Mouse (Mus musculus): Measurements from ENCODE around the gene Phb2. TPM values are rescaled to one million over a fixed set of nuclear protein-coding genes. Genes with fewer than 3 reads are reported as not detected.

The Phb2 gene
- total RNA-seq, 2 experiments from 2014 or later: 134 to 155 TPM

DNA sequence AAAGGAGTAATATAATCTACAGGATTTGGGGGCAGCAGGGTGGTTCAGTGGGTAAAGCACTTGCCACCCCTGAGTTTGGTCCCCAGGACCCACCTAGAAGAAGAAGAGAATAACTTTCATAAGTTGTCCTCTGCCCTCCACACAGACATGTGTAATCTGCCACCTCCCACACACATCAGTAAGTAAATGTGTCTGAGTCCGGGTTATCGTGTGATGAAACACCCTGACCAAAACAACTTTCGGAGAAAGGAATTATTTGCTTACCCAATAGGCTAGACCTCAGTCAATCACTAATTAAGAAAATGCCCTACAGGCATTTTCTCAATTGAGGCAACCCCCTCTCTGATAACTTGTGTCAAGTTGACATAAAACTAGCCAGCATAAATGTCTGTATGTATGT, 21.6 kb upstream of the Phb2 start:
- DNase-seq (ENCODE audit: low spot score): no peak

- no peak for DNase-seq (ENCODE audit: low spot score)
These were observed 18.7 kb upstream of the Phb2 start for GRCm38 (mm10) chr6:124693243-124693981.

DNA sequence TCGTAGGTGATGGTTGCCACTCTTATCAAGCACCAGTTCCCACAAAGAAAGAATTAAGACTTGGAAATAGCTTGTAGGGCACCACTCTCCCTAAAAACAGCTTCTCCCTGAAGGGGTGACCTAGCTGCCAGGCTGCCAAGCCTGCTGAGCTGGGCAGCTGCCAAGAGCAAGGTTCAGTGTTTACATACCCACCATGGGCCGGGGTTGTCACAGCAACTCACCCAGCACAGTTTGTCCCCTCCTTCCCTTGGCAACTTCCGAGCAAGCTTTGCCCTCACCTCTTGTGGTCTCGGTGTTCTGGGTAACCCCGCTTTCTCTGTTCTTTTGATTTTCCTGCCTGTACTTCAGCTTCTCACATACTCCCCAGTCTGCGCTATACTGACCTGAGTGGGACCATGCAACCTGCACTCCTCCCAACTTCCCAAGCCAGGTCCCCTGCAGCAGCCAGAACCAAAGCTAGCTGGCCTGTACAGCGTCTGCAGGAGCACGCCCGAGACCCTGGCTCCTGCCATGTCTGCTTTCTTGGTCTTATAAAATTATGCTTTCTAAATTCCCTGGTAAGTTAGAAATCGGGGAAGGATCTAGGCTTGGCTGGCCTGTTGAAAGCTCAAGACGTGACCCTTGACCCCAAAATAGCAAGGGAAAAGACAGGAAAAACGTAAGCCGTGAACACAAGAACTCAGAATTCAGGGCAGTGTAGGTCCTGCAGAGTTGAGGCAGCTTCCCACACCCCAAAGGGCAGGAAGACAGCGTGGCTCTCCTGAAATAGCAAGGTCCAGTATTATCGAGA, 17.8 kb upstream of the Phb2 start:
- DNase-seq (ENCODE audit: low spot score): peak; percentile 56

- DNase-seq (ENCODE audit: low spot score): no peak
These were observed 15.5 kb upstream of the Phb2 start for GRCm38 (mm10) chr6:124696441-124697150.

DNA sequence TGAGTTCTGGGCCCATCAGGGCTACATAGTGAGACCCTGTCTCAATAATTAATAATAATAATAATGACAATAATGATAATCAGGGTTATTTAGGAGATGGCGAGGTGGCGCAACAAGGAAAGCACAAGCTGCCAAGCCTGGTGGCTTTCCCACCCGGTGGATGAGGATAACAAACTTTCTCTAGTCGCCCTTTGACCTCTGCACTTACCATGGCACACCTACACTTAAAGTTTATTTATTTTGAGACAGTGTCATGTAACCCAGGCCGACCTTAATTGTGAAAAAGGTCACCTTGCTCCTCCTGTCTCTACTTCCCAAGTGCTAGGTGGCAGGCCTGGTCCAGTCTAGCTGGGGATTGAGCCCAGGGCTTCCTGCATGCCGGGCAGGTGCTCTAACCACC, 13.4 kb upstream of the Phb2 start:
- DNase-seq (ENCODE audit: low spot score): no peak

- DNase-seq (ENCODE audit: low spot score): no peak
These were observed 12.8 kb upstream of the Phb2 start for GRCm38 (mm10) chr6:124699366-124699765.

GRCm38 (mm10) chr6:124699962-124700610, 12.1 kb upstream of the Phb2 start:
- DNase-seq (ENCODE audit: low spot score): peak; percentile 87

GRCm38 (mm10) chr6:124701338-124701737, 10.8 kb upstream of the Phb2 start:
- DNase-seq (ENCODE audit: low spot score): no peak

DNA sequence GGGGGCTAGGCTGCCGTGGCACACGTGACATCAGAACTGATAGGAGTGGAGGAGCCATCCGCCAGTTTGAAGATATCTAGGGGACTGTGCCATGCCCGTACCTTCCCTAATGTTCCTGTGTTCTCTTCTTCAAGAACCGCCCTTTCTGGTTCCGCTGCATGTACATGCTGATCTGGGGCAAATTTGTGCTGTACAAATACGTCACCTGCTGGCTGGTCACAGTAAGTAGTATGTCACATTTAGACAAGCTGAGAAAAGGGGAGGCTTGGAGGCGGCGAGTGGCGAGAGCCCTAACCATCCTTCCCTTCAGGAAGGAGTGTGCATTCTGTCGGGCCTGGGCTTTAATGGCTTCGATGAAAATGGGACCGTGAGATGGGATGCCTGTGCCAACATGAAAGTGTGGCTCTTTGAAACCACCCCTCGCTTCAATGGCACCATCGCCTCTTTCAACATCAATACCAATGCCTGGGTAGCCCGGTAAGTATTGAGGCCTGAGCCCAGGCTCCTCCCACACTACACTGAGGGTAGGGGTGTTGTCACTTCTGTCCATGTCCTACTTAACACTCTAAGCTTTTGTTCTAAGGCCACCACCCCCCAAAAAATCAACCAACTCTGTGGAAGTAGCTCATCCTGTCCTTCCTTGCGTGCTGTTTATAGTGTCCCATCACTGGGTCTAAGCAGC, 9.9 kb upstream of the Phb2 start:
- DNase-seq (ENCODE audit: low spot score): no peak

- peak; percentile 66 for DNase-seq (ENCODE audit: low spot score)
These were observed 9.4 kb upstream of the Phb2 start for GRCm38 (mm10) chr6:124702784-124703103.

DNA sequence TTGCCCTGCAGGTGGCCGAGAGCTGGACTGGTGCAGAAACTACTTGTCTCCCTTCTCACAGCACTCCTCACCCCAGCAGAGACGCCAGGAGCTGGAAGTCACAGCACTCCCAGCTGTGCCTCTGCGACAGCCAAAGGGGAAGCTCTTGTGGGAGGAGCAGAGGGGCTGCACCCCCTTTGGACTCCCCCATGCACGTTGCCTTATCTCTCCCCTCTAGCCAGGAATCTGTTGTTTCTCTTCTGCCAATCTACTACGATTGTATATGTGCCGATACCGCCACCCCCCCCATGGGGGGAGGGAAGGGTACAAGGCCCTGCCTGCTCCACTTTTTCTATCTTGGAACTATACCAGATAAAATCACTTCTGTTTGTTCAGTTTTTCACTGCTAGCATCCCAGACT, 8.3 kb upstream of the Phb2 start:
- DNase-seq (ENCODE audit: low spot score): no peak

- DNase-seq (ENCODE audit: low spot score): no peak
These were observed 7.7 kb upstream of the Phb2 start for GRCm38 (mm10) chr6:124704417-124704816.

DNA sequence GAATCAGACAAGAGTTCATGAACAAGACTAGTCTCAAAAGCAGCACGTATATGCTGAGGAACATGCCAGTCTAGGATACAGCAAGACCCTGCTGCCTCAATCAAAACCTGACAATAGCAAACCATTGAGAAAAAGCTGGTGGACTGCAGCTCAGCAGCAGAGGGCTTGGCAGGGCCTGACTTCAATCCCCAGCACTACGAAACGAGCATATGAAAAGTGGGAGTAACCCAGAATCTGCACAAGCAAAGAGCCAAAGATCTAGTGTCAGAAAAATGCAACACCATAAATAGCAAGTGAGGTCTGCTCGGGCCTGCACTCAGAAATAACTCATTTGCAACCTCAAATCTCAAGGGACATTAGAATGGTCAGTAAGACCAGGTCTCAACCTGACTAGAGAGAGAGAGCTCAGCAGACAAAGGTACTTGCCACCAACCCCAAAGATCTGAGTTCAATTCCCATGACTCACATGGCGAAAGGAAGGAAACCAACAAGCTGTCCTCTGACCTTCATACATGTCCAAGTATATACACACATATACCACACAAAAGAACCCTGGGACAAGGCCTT, 6.0 kb upstream of the Phb2 start:
- DNase-seq (ENCODE audit: low spot score): no peak

DNA sequence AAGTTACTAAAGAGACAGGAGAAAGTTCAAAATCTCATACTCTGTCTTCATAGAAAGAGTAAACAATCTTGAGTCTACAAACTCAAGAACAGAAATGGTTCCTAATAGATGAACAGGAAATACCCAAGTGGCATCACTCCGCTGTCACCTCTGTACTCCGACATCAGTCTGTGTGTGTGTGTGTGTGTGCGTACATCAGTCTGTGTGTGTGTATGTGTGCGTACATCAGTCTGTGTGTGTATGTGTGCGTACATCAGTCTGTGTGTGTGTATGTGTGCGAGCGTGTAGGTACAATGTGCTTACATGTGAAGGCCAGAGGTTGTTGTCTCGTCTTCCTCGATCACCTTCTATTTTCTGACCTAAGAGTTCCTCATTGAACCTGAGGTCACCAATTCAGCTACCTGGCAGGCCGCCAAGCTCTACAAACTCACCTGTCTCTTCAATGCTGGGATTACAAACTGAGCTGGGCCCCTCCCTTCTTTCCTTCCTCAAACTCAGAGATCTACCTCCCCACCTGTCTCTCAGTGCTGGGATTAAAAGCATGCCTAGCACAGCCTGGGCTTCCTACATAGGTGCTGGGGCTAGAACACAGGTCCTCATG, 3.7 kb upstream of the Phb2 start:
- DNase-seq (ENCODE audit: low spot score): no peak

DNA sequence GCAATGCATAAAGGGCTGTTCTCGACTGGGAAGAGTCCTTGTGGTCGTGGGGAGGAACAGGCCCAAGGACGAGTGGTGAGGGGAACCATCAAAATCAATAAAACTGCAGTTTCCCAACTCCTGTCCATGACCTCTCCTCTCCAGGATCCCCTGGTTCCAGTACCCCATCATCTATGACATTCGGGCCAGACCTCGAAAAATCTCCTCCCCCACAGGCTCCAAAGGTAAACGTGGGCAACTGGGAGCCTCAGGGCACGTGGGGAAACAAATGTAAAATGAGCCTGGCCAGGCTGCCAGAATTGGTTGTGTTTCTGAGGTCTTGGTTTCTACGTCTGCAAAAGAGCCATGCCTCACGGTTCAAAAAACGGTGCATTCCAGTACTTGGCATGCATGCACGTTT, 782 bp downstream of the Phb2 start:
- DNase-seq (ENCODE audit: low spot score): no peak

- no peak for DNase-seq (ENCODE audit: low spot score)
These were observed 4.8 kb downstream of the Phb2 start for GRCm38 (mm10) chr6:124716864-124717490.

GRCm38 (mm10) chr6:124717968-124718367, 5.8 kb downstream of the Phb2 start:
- no peak for DNase-seq (ENCODE audit: low spot score)

DNA sequence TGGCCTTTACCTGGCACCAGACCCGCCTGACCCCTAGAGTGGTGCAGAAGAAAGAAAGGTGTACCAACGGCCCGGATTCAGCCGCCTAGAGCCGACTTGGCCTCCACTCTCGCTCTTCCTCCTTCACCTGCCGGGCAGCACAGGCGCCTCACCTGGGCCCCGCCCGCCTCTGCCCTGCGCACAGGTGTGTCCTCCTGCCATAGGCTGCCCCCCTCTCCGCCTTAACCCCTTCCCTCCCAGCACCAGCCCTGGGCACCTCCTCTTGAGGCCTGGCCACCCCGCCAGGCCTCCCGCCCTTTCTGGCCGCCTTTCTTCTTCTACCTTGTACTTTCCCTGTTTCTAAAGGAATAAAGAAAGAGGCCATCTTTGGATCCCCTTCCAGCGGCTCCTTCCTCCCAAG, 6.6 kb downstream of the Phb2 start:
- DNase-seq (ENCODE audit: low spot score): no peak

DNA sequence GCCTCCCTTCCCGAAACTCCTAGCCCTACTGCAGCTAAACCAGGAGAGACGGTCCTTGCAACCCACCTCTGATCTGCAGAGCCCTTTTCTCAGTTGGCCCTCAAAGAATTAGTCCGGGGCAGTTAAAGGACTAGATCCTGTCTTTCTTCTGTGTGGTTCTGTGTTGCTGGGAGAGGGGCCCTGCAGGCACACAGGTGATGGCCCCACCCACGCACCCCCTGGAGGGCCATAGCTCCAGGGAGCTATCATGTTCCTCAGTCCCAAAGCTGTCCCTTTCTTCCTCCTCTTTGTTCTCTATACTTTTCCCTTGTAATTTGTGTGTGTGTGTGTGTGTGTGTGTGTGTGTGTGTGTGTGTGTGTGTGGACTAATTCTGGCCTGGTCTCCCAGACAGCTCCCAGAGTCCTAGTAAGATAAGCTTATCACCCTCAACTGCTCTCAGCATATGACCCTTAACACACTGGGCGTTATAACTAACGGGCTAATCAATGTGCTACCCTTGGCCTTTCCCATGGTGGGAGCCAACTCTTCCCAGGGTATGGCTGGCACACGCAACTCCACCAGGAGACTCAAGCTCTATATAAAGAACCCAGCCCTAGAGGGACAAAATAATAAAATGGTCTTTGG, 7.3 kb downstream of the Phb2 start:
- DNase-seq (ENCODE audit: low spot score): no peak

DNA sequence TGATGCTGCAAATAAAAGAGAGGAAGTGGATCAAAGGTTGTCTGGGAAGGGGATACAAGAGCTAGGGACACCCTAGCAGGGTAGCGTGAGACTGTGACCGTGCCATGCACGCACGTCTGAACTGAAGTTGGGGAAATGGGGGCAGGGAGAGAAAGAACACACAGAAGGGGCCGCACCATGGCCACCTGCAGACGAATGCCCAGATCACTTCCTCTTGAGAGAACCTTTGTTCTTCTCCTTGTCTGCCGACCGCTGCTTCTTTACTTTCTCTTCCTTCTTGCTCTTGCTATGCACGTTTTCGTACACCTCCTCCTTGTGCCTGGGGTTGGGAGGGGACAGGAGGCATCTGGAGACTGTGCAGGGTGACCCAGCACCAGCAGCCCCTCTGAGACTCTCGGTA, 8.8 kb downstream of the Phb2 start:
- no peak for DNase-seq (ENCODE audit: low spot score)

All from gastrocnemius, adult 18-20 months (tissue).